Mouse (Mus musculus) thymus, adult 2 months (tissue): ENCODE measurements at regions not wholly inside any gene's neighbourhood (a gene's known extent, or its start where the extent isn't known, plus 50 kb on each side); places are given as distances from the start of the nearest gene placed in this dataset.

Experiments
- DNase-seq: peaks from one replicate; pipeline ENCODE4 v3.0.0; 2021
- H3K27ac ChIP-seq: fragments of 200-500 bp; 2 replicates; pipeline ENCODE4 v1.5.1; 2012; ENCODE audit warnings: low read length, control low read depth; ENCODE audit not compliant: control insufficient read depth, insufficient read depth
- H3K27me3 ChIP-seq: fragments of 200-500 bp; 2 replicates; pipeline ENCODE4 v1.6.1; 2012; ENCODE audit warnings: mild to moderate bottlenecking, low read length, moderate library complexity, mixed read lengths; ENCODE audit not compliant: control insufficient read depth, insufficient read depth
- H3K36me3 ChIP-seq: fragments of 200-500 bp; 2 replicates; pipeline ENCODE4 v1.6.1; 2012; ENCODE audit warnings: mild to moderate bottlenecking, low read length, moderate library complexity; ENCODE audit not compliant: control insufficient read depth, insufficient read depth
- H3K4me1 ChIP-seq: fragments of 200-500 bp; replicated peaks from 2 replicates; pipeline ENCODE4 v1.6.1; 2012; ENCODE audit warnings: low read length; ENCODE audit not compliant: control insufficient read depth, insufficient read depth
- H3K4me3 ChIP-seq: fragments of 200-500 bp; 2 replicates; pipeline ENCODE4 v1.5.1; 2012; ENCODE audit warnings: mild to moderate bottlenecking, low read length, control low read depth, moderate library complexity; ENCODE audit not compliant: control insufficient read depth, insufficient read depth
- CTCF ChIP-seq: fragments of 200-500 bp; IDR thresholded peaks from 2 replicates; pipeline ENCODE4 v1.5.1; 2012; ENCODE audit warnings: mild to moderate bottlenecking, control low read depth, low read length, moderate library complexity, borderline replicate concordance; ENCODE audit not compliant: control insufficient read depth, poor library complexity, insufficient read depth; ENCODE audit errors: extremely low read depth
- POLR2A ChIP-seq: fragments of 200-500 bp; IDR thresholded peaks from 2 replicates; pipeline ENCODE4 v1.6.1; 2012; ENCODE audit warnings: mild to moderate bottlenecking, low read length, control low read depth, moderate library complexity; ENCODE audit not compliant: control insufficient read depth, poor library complexity, insufficient read depth; ENCODE audit errors: extremely low read depth
- WGBS: fragments of 180-500 bp; shearing (Covaris S2); methylation state at CpG from one replicate; pipeline ENCODE4 v1.1.7; 2018; 5-methylcytosine and 5-hydroxymethylcytosine counted together

DNA sequence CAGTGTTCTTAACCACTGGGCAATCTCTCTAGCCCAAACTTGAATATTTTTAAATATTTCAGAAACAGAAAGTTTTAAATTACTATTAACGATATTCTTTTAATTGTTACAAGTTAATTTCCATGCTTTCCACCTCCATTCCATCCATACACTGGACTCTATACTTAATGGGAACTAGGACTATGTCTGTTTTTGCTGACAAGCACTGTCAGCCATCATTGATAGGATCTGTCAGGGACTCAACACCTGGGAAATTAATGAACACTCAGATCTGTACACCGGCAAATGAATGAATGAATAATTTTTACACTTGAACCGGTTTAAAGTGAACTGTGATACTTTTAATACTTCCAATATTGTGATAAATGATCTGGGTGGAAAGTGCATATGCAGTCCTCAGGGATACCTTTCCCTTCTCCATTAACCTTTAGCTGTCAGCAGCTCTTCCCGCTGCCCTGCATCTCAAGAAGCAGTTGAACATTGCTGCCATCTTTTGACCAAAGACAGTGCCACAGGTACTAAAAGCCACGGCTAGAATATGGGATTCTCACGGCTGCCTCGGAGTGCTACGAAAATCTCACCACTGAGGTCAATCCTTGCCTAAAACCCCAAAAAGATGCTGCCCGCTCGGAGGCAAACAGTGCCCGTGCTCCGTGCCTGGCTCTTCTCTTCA lies 87.3 kb upstream of the Tmem260 start:
- DNase-seq, result peak; percentile 22

DNA sequence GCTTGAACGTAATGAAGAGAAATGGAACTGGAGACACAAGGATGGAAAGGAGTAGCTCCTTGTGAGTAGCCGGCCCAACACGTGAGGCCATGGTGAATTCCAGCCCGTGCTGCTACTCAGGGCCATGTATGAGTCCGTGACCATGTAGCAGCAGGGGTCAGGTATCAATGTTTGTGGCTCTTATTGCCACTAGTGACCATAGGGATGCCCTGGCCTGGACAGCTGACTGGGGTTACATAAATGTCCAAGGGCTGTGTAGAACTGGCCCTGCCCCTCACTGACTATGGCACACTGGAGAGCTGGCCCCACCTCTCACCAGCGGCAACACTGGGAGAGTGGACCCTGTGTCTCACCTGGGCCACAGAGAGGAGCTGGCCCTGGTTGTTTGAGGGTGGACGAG lies 84.1 kb upstream of the Tmem260 start:
- DNase-seq, result no peak
- Histone ChIP-seq H3K4me1 (no peaks in the 10 kb centered on the region), H3K36me3 (no peaks in the 10 kb centered on the region), H3K4me3 (no peak overlapping the region), H3K27me3 (no peaks in the 10 kb centered on the region), H3K27ac (no peak overlapping the region)
- TF ChIP-seq CTCF (no peak), POLR2A (no peak)
- 94% methylated on average over 7 of the region's 7 CpGs for WGBS

More for the DNA sequence above, 87.3 kb upstream of the Tmem260 start:
- WGBS, result 52% methylated on average over 12 of the region's 12 CpGs
- Histone ChIP-seq H3K36me3 (no peaks in the 10 kb centered on the region), H3K4me1 (no peaks in the 10 kb centered on the region), H3K27ac (no peak overlapping the region), H3K27me3 (no peaks in the 10 kb centered on the region), H3K4me3 (no peak overlapping the region)
- TF ChIP-seq POLR2A (no peak), CTCF (no peak)

- TF ChIP-seq CTCF (no peak), POLR2A (no peak)
- H3K27ac ChIP-seq, result no peak overlapping the region
- H3K4me1 ChIP-seq, result no peaks in the 10 kb centered on the region
- H3K27me3 ChIP-seq, result no peaks in the 10 kb centered on the region
- no peaks in the 10 kb centered on the region for H3K36me3 ChIP-seq
- DNase-seq, result peak; percentile 71
- H3K4me3 ChIP-seq, result no peak overlapping the region
- WGBS, result 19% methylated on average over 7 of the region's 7 CpGs
Measured at GRCm38 (mm10) chr14:48367006-48367405, 78.9 kb upstream of the Tmem260 start.

- TF ChIP-seq POLR2A (no peak), CTCF (no peak)
Measured at GRCm38 (mm10) chr14:48370322-48370721, 75.6 kb upstream of the Tmem260 start.

DNA sequence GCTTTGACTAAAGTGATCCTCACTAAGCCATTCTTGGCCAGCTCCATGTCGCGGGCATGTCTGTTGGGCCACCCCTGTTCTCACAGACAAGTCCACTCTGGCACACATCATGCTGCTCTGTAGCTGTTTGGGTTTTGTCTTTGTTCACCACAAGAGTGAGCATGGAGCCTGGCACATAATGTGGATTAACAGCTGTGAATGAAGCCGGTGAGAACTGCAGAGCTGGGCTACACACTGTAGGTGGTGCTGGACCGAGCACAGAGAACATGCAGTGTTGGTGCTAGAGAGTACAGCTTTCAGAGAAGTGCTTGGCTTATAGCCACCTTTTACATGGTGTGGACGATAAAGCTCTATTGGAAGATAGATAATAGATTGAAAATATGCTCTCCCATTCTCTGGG lies 74.2 kb upstream of the Tmem260 start:
- Histone ChIP-seq H3K27me3 (no peaks in the 10 kb centered on the region), H3K36me3 (no peaks in the 10 kb centered on the region), H3K4me3 (no peak overlapping the region), H3K27ac (no peak overlapping the region), H3K4me1 (peaks cover 7% of the 10 kb centered on the region)
- TF ChIP-seq POLR2A, result no peak
- no peak for TF ChIP-seq CTCF
- DNase-seq, result peak; percentile 21
- 73% methylated on average over 5 of the region's 5 CpGs for WGBS

More at GRCm38 (mm10) chr14:48370322-48370721, 75.6 kb upstream of the Tmem260 start:
- peak; percentile 18 for DNase-seq
- no peak overlapping the region for H3K4me3 ChIP-seq
- no peak overlapping the region for H3K27ac ChIP-seq
- H3K36me3 ChIP-seq, result no peaks in the 10 kb centered on the region
- H3K27me3 ChIP-seq, result no peaks in the 10 kb centered on the region
- 5% methylated on average over 1 of the region's 1 CpGs for WGBS
- H3K4me1 ChIP-seq, result 0 out of 2 replicates have a peak, but pooled peaks cover 2% of the 10 kb centered on the region

DNA sequence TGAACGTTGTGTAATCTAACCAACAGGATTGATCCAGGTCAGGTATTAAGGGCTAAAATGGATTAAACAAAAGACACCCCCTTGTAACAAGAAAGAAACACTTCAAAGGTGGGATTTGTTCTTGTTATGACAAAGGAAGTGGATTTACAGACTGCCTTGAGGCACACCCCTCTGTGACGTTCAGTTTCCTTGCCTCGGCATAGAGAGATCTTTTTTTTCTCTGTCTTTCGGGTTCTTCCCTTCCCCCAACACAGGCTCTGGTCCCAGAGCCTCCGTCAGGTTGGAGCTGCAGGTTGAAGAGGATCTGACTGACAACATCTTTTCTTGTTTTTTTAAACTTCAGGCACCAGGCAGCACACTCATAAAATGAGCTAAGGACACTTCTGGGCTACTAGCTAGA lies 69.8 kb upstream of the Tmem260 start:
- H3K4me1 ChIP-seq, result peaks cover 7% of the 10 kb centered on the region
- peak; percentile 36 for DNase-seq
- TF ChIP-seq POLR2A, result no peak
- no peak for TF ChIP-seq CTCF
- WGBS, result 29% methylated on average over 5 of the region's 5 CpGs
- no peaks in the 10 kb centered on the region for H3K27me3 ChIP-seq
- no peaks in the 10 kb centered on the region for H3K36me3 ChIP-seq
- H3K4me3 ChIP-seq, result no peak overlapping the region
- no peak overlapping the region for H3K27ac ChIP-seq
